Mouse (Mus musculus) embryonic facial prominence, embryonic 13.5 days (tissue): ENCODE measurements at regions not wholly inside any gene's neighbourhood (a gene's known extent, or its start where the extent isn't known, plus 50 kb on each side); places are given as distances from the start of the nearest gene placed in this dataset.

Experiments
- ATAC-seq: fragments of 200-750 bp; cut with Nextera tagmentation; 2 replicates; pipeline ENCODE4 v1.8.0; 2017; ENCODE audit warnings: low read depth; ENCODE audit not compliant: insufficient number of reproducible peaks, insufficient read depth, low FRiP score, low TSS enrichment
- H3K27ac ChIP-seq: fragments of 300-500 bp; sonication (generic); 2 replicates; pipeline ENCODE4 v1.5.1; 2015; ENCODE audit warnings: moderate library complexity, mild to moderate bottlenecking, inconsistent platforms
- H3K27me3 ChIP-seq: fragments of 300-500 bp; sonication (generic); 2 replicates; pipeline ENCODE4 v1.6.1; 2015; ENCODE audit warnings: mild to moderate bottlenecking, inconsistent platforms
- H3K36me3 ChIP-seq: fragments of 300-500 bp; sonication (generic); 2 replicates; pipeline ENCODE4 v1.6.1; 2015; ENCODE audit warnings: mild to moderate bottlenecking, inconsistent platforms
- H3K4me1 ChIP-seq: fragments of 300-500 bp; sonication (generic); 2 replicates; pipeline ENCODE4 v1.6.1; 2015; ENCODE audit warnings: inconsistent platforms
- H3K4me2 ChIP-seq: fragments of 300-500 bp; sonication (generic); 2 replicates; pipeline ENCODE4 v1.6.1; 2015; ENCODE audit warnings: moderate library complexity, mild to moderate bottlenecking, inconsistent platforms
- H3K4me3 ChIP-seq: fragments of 300-500 bp; sonication (generic); 2 replicates; pipeline ENCODE4 v1.5.1; 2015; ENCODE audit warnings: mild to moderate bottlenecking, inconsistent platforms
- H3K9ac ChIP-seq: fragments of 300-500 bp; sonication (generic); 2 replicates; pipeline ENCODE4 v1.6.1; 2015; ENCODE audit warnings: mild to moderate bottlenecking, inconsistent platforms
- H3K9me3 ChIP-seq: fragments of 300-500 bp; sonication (generic); 2 replicates; pipeline ENCODE4 v1.6.1; 2016; ENCODE audit warnings: inconsistent platforms
- WGBS: fragments of 180-500 bp; shearing (Covaris S2); methylation state at CpG from one replicate; pipeline ENCODE4 v1.1.7; 2015; ENCODE audit warnings: mixed read lengths; 5-methylcytosine and 5-hydroxymethylcytosine counted together

DNA sequence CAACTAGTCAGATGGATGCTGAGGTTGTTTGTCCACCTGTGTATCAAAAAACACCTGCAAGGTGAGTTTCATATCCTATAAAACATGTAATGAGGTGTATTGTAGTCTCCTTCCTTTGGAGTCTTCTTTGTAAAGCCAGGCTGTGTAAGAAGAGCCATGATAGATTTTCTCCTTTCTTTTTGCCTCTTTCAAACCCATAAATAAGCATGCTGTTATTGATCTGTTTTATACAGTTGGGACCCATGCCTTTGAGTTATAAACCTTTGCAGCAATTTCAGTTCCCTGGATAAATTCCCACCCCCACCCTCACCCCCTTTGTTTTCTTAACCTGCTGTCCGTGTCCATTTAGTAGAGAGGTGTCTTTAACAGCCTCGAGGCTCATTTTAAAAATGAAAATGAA lies 131.0 kb upstream of the Rgs17 start:
- H3K27me3 ChIP-seq, result no peaks in the 10 kb centered on the region
- no peaks in the 10 kb centered on the region for H3K36me3 ChIP-seq
- no peak overlapping the region for H3K4me3 ChIP-seq
- H3K9me3 ChIP-seq, result no peaks in the 10 kb centered on the region
- WGBS, result 65% methylated on average over 2 of the region's 2 CpGs
- H3K27ac ChIP-seq, result no peak overlapping the region
- H3K4me2 ChIP-seq, result no peak overlapping the region
- no peak for ATAC-seq
- no peaks in the 10 kb centered on the region for H3K4me1 ChIP-seq
- no peak overlapping the region for H3K9ac ChIP-seq

- no peak overlapping the region for H3K27ac ChIP-seq
- H3K27me3 ChIP-seq, result no peaks in the 10 kb centered on the region
- no peak overlapping the region for H3K4me2 ChIP-seq
- H3K4me1 ChIP-seq, result no peaks in the 10 kb centered on the region
- no peaks in the 10 kb centered on the region for H3K36me3 ChIP-seq
- H3K4me3 ChIP-seq, result no peak overlapping the region
- WGBS, result 72% methylated on average over 5 of the region's 5 CpGs
- no peaks in the 10 kb centered on the region for H3K9me3 ChIP-seq
- H3K9ac ChIP-seq, result no peak overlapping the region
- ATAC-seq, result no peak
Measured at GRCm38 (mm10) chr10:6043358-6043757, 121.2 kb upstream of the Rgs17 start.

GRCm38 (mm10) chr10:6039771-6040170 lies 117.6 kb upstream of the Rgs17 start:
- 39% methylated on average over 4 of the region's 4 CpGs for WGBS
- Histone ChIP-seq H3K27ac (no peak overlapping the region), H3K4me2 (no peak overlapping the region), H3K27me3 (no peaks in the 10 kb centered on the region), H3K9me3 (no peaks in the 10 kb centered on the region), H3K4me3 (no peak overlapping the region), H3K9ac (no peak overlapping the region), H3K4me1 (no peaks in the 10 kb centered on the region), H3K36me3 (no peaks in the 10 kb centered on the region)
- ATAC-seq, result no peak

DNA sequence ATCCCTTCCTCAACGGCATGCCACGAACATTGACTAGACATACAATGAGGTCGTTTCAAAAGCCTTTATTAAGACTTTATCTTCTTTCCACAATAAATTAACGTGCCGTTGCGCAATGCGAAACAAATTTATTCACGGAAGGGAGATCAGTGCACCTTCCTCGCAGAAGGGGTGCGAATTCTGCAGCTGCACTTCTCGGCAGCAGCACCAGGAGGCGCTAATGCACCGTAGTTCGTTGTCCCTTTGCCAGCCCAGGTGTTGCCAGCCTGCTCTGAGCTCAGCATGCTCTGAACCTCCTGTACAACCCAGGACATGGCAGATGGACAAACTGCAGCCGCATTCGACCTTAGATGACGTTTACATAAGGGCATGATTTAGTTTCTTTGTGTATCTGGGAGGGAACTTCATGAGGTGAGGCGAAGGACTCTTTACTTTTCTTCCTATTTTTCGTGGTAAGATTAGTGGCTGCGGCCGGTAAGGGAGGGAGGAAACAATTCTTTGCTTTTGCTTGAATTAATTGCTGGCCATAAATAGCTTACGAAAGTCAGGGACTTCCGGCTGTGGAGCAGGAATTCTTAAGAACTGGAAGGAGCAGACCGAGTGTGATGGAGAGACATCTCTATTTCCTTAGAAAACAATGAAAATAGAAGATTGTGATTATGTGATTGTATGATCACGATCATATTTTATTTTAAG lies 113.7 kb upstream of the Rgs17 start:
- 29% methylated on average over 25 of the region's 25 CpGs for WGBS
- Histone ChIP-seq H3K4me2 (peak overlapping the region; percentile 9), H3K9ac (no peak overlapping the region), H3K27me3 (no peaks in the 10 kb centered on the region), H3K9me3 (no peaks in the 10 kb centered on the region), H3K27ac (no peak overlapping the region), H3K36me3 (no peaks in the 10 kb centered on the region), H3K4me3 (no peak overlapping the region), H3K4me1 (no peaks in the 10 kb centered on the region)
- no peak for ATAC-seq

DNA sequence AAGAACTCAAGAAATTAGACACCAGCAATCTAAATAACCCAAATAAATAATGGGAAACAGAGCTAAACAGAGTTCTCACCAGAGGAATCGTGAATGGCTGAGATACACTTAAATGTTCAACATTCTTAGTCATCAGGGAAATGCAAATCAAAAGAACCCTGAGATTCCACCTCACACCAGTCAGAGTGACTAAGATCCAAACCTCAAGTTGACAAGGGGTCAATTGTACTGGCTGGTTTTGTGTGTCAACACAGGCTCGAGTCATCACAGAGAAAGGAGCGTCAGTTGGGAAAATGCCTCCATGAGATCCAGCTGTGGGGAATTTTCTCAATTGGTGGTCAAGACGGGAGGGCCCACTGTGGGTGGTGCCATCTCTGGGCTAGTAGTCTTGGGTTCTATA lies 110.3 kb upstream of the Rgs17 start:
- Histone ChIP-seq H3K4me2 (no peak overlapping the region), H3K4me3 (no peak overlapping the region), H3K9ac (no peak overlapping the region), H3K9me3 (no peaks in the 10 kb centered on the region), H3K27ac (no peak overlapping the region), H3K27me3 (no peaks in the 10 kb centered on the region), H3K4me1 (no peaks in the 10 kb centered on the region), H3K36me3 (no peaks in the 10 kb centered on the region)
- no peak for ATAC-seq
- 44% methylated on average over 4 of the region's 4 CpGs for WGBS

- Histone ChIP-seq H3K4me2 (no peak overlapping the region), H3K4me3 (no peak overlapping the region), H3K36me3 (no peaks in the 10 kb centered on the region), H3K9ac (no peak overlapping the region), H3K4me1 (no peaks in the 10 kb centered on the region), H3K9me3 (no peaks in the 10 kb centered on the region), H3K27me3 (no peaks in the 10 kb centered on the region), H3K27ac (no peak overlapping the region)
- no peak for ATAC-seq
- 58% methylated on average over 1 of the region's 1 CpGs for WGBS
Measured at GRCm38 (mm10) chr10:6027551-6027950, 105.4 kb upstream of the Rgs17 start.

DNA sequence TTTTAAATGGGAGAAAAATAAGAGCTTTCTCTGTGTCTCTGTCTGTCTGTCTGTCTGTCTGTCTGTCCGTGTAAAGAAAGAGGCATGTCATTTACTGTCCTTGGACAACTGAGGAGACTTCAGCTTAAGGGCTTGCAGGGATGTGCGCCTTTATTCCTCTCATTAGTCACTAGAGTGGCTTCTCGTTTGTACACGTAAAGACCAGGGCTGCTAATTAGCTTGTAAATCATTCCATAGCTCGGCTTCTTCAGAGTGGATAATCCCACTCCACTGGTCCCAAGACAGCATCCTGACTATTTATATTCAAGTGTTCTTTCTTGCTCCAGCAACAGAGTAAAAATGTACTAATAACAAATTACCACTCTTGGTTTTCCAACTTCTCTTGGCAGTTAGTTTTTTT lies 104.1 kb upstream of the Rgs17 start:
- no peaks in the 10 kb centered on the region for H3K27me3 ChIP-seq
- no peak overlapping the region for H3K4me2 ChIP-seq
- H3K9ac ChIP-seq, result no peak overlapping the region
- no peak overlapping the region for H3K4me3 ChIP-seq
- H3K27ac ChIP-seq, result no peak overlapping the region
- WGBS, result 70% methylated on average over 5 of the region's 5 CpGs
- no peaks in the 10 kb centered on the region for H3K9me3 ChIP-seq
- no peaks in the 10 kb centered on the region for H3K36me3 ChIP-seq
- no peaks in the 10 kb centered on the region for H3K4me1 ChIP-seq
- no peak for ATAC-seq

GRCm38 (mm10) chr10:6022609-6023283 lies 100.5 kb upstream of the Rgs17 start:
- Histone ChIP-seq H3K4me3 (no peak overlapping the region), H3K36me3 (no peaks in the 10 kb centered on the region), H3K4me2 (no peak overlapping the region), H3K9me3 (no peaks in the 10 kb centered on the region), H3K27ac (no peak overlapping the region), H3K4me1 (no peaks in the 10 kb centered on the region), H3K27me3 (no peaks in the 10 kb centered on the region), H3K9ac (no peak overlapping the region)
- ATAC-seq, result no peak
- WGBS, result 76% methylated on average over 2 of the region's 2 CpGs

DNA sequence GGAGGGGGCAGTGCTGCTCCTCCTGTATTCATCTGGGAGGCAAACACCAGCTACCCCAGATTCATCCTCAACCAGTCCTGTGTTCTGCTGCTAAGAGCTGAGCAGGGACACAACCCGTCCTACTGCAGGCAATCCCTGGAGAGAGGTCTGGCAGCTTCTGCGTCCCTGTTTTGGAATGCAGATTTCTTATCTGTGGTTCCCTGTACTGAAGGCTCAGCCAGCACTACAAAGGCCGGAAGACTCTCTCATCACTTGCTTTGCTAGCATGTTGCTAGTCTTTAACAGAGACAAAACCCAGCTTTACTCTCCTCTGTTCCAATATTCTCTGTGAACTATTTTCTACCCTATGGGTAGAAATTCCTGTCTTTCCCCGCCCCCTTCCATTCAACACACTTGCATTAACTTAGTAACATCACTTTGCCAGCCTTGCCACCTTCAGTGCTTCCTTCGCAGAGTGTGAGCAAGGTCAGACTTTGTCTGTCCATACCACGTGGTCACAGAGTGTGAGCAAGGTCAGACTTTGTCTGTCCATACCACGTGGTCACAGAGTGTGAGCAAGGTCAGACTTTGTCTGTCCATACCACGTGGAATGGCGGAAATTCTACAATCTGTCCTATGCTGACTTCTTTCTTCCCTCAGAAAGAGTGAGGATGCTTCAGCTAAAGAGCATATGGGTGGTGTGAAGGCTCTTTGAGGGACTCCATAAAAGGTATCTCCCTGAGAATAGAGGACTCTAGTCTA lies 98.9 kb upstream of the Rgs17 start:
- no peak overlapping the region for H3K4me2 ChIP-seq
- WGBS, result 59% methylated on average over 9 of the region's 9 CpGs
- H3K9me3 ChIP-seq, result no peaks in the 10 kb centered on the region
- no peak overlapping the region for H3K4me3 ChIP-seq
- no peak overlapping the region for H3K9ac ChIP-seq
- ATAC-seq, result no peak; the same call in 1 of the 2 replicates
- no peaks in the 10 kb centered on the region for H3K27me3 ChIP-seq
- H3K4me1 ChIP-seq, result no peaks in the 10 kb centered on the region
- H3K36me3 ChIP-seq, result no peaks in the 10 kb centered on the region
- H3K27ac ChIP-seq, result no peak overlapping the region

GRCm38 (mm10) chr10:6013743-6014142 lies 91.5 kb upstream of the Rgs17 start:
- 64% methylated on average over 4 of the region's 4 CpGs for WGBS
- no peak for ATAC-seq
- Histone ChIP-seq H3K4me2 (no peak overlapping the region), H3K36me3 (no peaks in the 10 kb centered on the region), H3K9me3 (no peaks in the 10 kb centered on the region), H3K27me3 (no peaks in the 10 kb centered on the region), H3K9ac (no peak overlapping the region), H3K4me1 (no peaks in the 10 kb centered on the region), H3K4me3 (no peak overlapping the region), H3K27ac (no peak overlapping the region)

DNA sequence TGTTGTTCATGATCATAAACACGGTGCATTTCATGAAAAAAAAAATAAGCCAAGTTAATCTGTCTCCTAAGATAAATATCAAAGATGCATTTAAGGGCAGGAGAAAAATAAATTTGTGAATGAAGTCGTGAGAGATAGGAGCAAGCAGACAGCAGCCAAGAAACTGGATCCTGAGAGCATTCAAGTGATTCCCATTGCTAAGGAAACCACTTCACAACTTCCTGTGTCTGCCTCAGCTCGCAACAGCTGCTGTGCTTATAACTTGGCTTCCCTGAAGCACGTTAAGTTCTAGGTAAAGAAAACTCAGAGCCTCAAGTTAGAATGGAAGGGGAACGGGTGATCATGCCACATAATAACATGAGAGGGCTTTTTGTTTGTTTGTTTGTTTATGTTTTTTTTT lies 89.3 kb upstream of the Rgs17 start:
- no peak for ATAC-seq
- Histone ChIP-seq H3K36me3 (no peaks in the 10 kb centered on the region), H3K4me1 (no peaks in the 10 kb centered on the region), H3K27me3 (no peaks in the 10 kb centered on the region), H3K4me2 (no peak overlapping the region), H3K4me3 (no peak overlapping the region), H3K27ac (no peak overlapping the region), H3K9ac (no peak overlapping the region), H3K9me3 (no peaks in the 10 kb centered on the region)
- 60% methylated on average over 5 of the region's 5 CpGs for WGBS

DNA sequence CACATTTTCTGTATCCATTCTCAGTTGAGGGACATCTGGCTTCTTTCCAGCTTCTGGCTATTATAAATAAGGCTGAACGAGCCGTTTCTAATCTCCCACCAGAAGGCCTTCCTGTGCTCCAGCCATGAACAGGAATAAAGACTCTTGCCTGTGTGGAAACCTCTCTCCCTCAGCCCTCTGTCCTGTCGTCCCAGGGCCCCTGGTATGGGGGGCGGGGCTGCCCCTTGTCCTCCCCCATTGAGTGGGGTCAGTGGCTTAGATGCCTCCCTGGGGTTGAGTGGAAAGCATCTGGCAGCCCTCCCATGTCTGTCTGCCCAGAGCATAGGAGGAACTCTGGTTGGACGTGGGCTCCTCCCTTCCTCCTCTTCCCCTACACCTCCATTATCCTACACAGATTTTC lies 88.8 kb upstream of the Rgs17 start:
- Histone ChIP-seq H3K36me3 (no peaks in the 10 kb centered on the region), H3K4me3 (no peak overlapping the region), H3K27ac (no peak overlapping the region), H3K27me3 (no peaks in the 10 kb centered on the region), H3K4me2 (no peak overlapping the region), H3K4me1 (no peaks in the 10 kb centered on the region), H3K9me3 (no peaks in the 10 kb centered on the region), H3K9ac (no peak overlapping the region)
- WGBS, result 43% methylated on average over 5 of the region's 5 CpGs
- no peak for ATAC-seq
